ENCODE assay signal across 8 mouse cellular contexts in genomic region chr13:114459701-114460160, GRCm38 (mm10). TPM values are rescaled to one million over a fixed set of nuclear protein-coding genes. Genes with fewer than 3 reads are reported as not detected.
DNase-seq lines count a peak whose midpoint lies in the region; ATAC-seq and TF ChIP-seq lines count a peak whose summit lies in the region.

No protein-coding gene starts in this region.

- no peaks in the 10 kb centered on the region for H3K4me1 ChIP-seq in forebrain, postnatal 0 days (ENCODE audit: insufficient read depth)
- no peaks in the 10 kb centered on the region for H3K4me1 ChIP-seq in liver, embryonic 14.5 days (replicated peaks; ENCODE audit: control insufficient read depth in 2 of 2, insufficient read depth in 2 of 2, low read length in 1 of 2)

- TF ChIP-seq EP300 in liver, embryonic 14.5 days (IDR thresholded peaks at IDR 0.05; ENCODE audit: low read depth) = no peak

- H3K4me3 ChIP-seq in gastrocnemius, adult 2 months = peak overlapping the region; percentile 83
- peak overlapping the region; percentile 59 for H3K4me3 ChIP-seq in forebrain, postnatal 0 days (ENCODE audit: low read depth, low read length)
- H3K4me3 ChIP-seq in liver, embryonic 14.5 days (ENCODE audit: insufficient read depth in 1 of 2, low read depth in 2 of 2, low read length in 2 of 2) = peak overlapping the region; percentile 34 to 46; a peak in 3 of 4 replicates

- under 1% methylated on average over 15 of the region's 16 CpGs for WGBS in forebrain, postnatal 0 days
- 1% methylated on average over 15 of the region's 16 CpGs for WGBS in liver, embryonic 14.5 days (ENCODE audit: insufficient replicate concordance)

- ATAC-seq in forebrain, postnatal 0 days = no peak
- ATAC-seq in liver, embryonic 14.5 days (ENCODE audit: insufficient read depth) = no peak
- no peak for ATAC-seq in megakaryocyte-erythroid progenitor cell, adult 5-6 weeks (replicated peaks; ENCODE audit: low FRiP score, low TSS enrichment, poor library complexity, severe bottlenecking)

- H3K4me2 ChIP-seq in forebrain, postnatal 0 days (ENCODE audit: low read depth) = peak overlapping the region; percentile 98
- H3K4me2 ChIP-seq in liver, embryonic 14.5 days (ENCODE audit: low read depth) = peak overlapping the region; percentile 54

- intact Hi-C loops in gastrocnemius, adult 2 months (cut with DNase I) = loop anchor here (1.0 to 10.0 kb wide), 3 partner anchors 155 to 583 kb away; no protein-coding TSS in a partner anchor

- H3K9ac ChIP-seq in forebrain, postnatal 0 days = peak overlapping the region; percentile 25; the same call in 1 of the 2 replicates
- no peak overlapping the region for H3K9ac ChIP-seq in liver, embryonic 14.5 days (replicated peaks)

- DNase-seq in gastrocnemius, adult 2 months = no peak
- no peak for DNase-seq in gastrocnemius, postnatal 10 days
- peak; percentile 35 for DNase-seq in 3T3-L1 (ENCODE audit: low read depth, low spot score)
- DNase-seq in forebrain, postnatal 0 days = peak; percentile 49
- DNase-seq in liver, embryonic 14.5 days (ENCODE audit: low read depth in 3 of 3, low spot score in 3 of 3) = no peak
- DNase-seq in frontal cortex, postnatal 36 days (ENCODE audit: low spot score in 2 of 2) = no peak
- no peak for DNase-seq in embryo, embryonic 10 days (ENCODE audit: low spot score)

- TF ChIP-seq CTCF in gastrocnemius, adult 2 months (IDR thresholded peaks at IDR 0.05) = no peak
- TF ChIP-seq CTCF in forebrain, postnatal 0 days (IDR thresholded peaks at IDR 0.05; ENCODE audit: low read depth) = no peak
- no peak for TF ChIP-seq CTCF in liver, embryonic 14.5 days (IDR thresholded peaks at IDR 0.05; ENCODE audit: low read depth)

- H3K9me3 ChIP-seq in forebrain, postnatal 0 days (ENCODE audit: low read length) = no peaks in the 10 kb centered on the region
- H3K9me3 ChIP-seq in liver, embryonic 14.5 days (ENCODE audit: control insufficient read depth, low read length) = no peaks in the 10 kb centered on the region

- H3K27ac ChIP-seq in gastrocnemius, adult 2 months = peak overlapping the region; percentile 83
- H3K27ac ChIP-seq in forebrain, postnatal 0 days (ENCODE audit: low read depth, low read length) = no peak overlapping the region
- no peak overlapping the region for H3K27ac ChIP-seq in liver, embryonic 14.5 days

- peaks cover 40% of the 10 kb centered on the region for H3K27me3 ChIP-seq in forebrain, postnatal 0 days (ENCODE audit: insufficient read depth, low read length)
- H3K27me3 ChIP-seq in liver, embryonic 14.5 days (ENCODE audit: control insufficient read depth, insufficient read depth, low read length) = peaks cover 68% of the 10 kb centered on the region

- no peaks in the 10 kb centered on the region for H3K36me3 ChIP-seq in forebrain, postnatal 0 days (ENCODE audit: insufficient read depth)
- no peaks in the 10 kb centered on the region for H3K36me3 ChIP-seq in liver, embryonic 14.5 days (replicated peaks; ENCODE audit: control insufficient read depth, insufficient read depth, low read depth)

RNA-seq across cellular contexts. Expression of gene Fst, which starts 1.0 kb away (rescaled TPM):
- 1 to 10 TPM; 4.7 to 7.3 TPM for total RNA-seq in gastrocnemius, adult 2 months (2021)
- total RNA-seq in gastrocnemius, postnatal 10 days (2021) = 10 to 100 TPM; 21.9 to 22.6 TPM
- 7.7 and 12.1 TPM in 2 replicates for total RNA-seq in forebrain, postnatal 0 days (2014; rRNA removed)
- polyA plus RNA-seq in forebrain, postnatal 0 days (2015; fragmentation: Nextera tagmentation; extraction: Ambion mirVana) = 12.2 and 12.4 TPM in 2 replicates
- polyA plus RNA-seq in liver, embryonic 14.5 days (2012; rRNA removed) = 1.5 and 2.8 TPM in 2 replicates
- 3.8 and 4.3 TPM in 2 replicates for polyA plus RNA-seq in liver, embryonic 14.5 days (2014; fragmentation: Nextera tagmentation; extraction: Ambion mirVana)
- not detected in 2 replicates for total RNA-seq in megakaryocyte-erythroid progenitor cell, adult 5-6 weeks (2014; fragmentation: Nextera tagmentation)
- total RNA-seq in megakaryocyte-erythroid progenitor cell, adult 5-6 weeks (2017) = not detected in 2 replicates

Comparison
In these comparisons a context has a peak if more than half of its experiments do, and no peak if none do; other contexts are left out.
1. DNase-seq: peak in 3T3-L1 (single experiment) and forebrain, postnatal 0 days (single experiment); none in gastrocnemius, adult 2 months (single experiment), gastrocnemius, postnatal 10 days (single experiment), liver, embryonic 14.5 days (0 of 3), frontal cortex, postnatal 36 days (0 of 2) and embryo, embryonic 10 days (single experiment).
2. Peak in every context shown above with its lines, with median percentiles within 50 percentile points of each other: H3K4me3 ChIP-seq.